Mouse (Mus musculus) kidney, postnatal 10 days (tissue): ENCODE data around the gene Epn1.
"Not testable (repeated sequence)": the region's sequence is repeated elsewhere in the genome, so short reads cannot be mapped to it uniquely, and the experiment has no call there.

Experiments
- DNase-seq: peaks from one replicate; pipeline ENCODE4 v3.0.0; 2021; ENCODE audit warnings: mixed read lengths

Gene Epn1

GRCm38 (mm10) chr7:5059421-5059820, 20.6 kb upstream of the Epn1 start:
- no peak for DNase-seq

- DNase-seq: peak; percentile 90
Observed at GRCm38 (mm10) chr7:5060239-5060731, 19.8 kb upstream of the Epn1 start.

DNA sequence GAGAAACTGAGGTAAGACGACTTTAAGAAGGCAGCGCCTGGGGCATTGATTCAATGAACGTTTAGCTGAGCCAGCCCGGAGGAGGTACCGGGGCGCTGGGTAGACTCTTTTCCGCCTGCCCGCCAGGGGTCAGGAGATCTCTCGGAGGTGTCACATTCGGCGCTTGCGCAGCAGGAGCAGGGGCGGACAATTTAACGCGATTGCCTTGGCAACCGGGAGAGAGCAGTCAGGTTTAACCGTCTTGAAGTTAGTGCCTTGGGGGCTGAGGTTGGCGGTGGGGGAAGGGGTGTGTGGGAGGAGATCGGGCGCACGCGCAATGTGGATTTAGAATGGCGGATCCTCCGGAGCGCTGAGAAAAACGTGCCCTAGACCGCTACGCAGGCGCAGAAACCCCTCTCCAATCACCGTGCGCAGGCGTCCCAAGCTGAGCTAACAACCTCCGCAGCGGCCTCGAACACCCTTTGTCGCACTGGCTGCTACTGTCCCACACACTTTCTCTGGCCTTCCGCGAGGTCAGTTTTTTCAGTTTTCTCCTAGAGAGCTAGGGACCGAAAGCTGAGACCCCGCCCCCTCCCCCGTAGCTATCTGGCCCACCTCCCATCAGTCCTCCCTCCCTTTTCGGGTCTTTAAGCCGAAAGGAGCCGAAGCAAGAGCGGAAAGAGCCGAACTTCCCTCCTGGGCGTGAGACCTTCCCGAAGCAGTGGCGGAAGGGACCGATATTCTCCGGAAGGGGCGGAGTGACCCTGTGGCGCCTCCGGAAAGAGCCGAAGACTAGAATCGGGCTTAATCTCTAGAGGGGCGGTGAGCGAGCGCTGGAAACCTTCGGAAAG, 18.9 kb upstream of the Epn1 start:
- peak; percentile 99 for DNase-seq

DNA sequence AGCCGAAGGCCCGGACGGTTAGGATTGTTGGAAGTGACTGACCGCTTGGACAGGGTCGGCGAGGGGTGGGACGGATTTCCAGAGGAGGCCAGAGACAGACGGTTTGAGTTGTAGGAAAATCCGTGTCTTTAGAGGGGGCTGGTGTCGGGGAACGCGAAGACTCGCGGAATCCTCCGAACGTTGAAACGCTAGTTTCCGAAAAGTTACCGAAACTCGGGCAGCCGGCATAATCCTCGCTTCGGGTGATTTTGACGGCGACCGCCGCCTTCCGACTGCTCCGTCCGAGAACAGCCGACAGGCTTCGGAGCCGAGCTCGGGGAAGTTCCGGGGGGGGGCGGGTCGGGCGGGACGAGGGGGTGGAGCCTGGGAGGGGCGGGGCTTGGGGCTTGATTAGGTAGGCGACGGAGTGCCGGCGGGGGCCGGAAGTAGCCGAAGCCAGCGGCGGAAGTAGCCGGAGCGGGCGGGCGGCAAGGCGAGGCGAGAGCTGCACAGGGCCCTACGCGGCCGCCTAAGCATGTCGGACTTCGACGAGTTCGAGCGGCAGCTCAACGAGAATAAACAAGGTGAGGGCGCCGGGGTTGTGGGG, 18.2 kb upstream of the Epn1 start, which contains the start of gene U2af2:
U2af2 (plus strand) TSS at position 370 of the 586 bp plus-strand sequence.
- DNase-seq: peak; percentile 98

DNA sequence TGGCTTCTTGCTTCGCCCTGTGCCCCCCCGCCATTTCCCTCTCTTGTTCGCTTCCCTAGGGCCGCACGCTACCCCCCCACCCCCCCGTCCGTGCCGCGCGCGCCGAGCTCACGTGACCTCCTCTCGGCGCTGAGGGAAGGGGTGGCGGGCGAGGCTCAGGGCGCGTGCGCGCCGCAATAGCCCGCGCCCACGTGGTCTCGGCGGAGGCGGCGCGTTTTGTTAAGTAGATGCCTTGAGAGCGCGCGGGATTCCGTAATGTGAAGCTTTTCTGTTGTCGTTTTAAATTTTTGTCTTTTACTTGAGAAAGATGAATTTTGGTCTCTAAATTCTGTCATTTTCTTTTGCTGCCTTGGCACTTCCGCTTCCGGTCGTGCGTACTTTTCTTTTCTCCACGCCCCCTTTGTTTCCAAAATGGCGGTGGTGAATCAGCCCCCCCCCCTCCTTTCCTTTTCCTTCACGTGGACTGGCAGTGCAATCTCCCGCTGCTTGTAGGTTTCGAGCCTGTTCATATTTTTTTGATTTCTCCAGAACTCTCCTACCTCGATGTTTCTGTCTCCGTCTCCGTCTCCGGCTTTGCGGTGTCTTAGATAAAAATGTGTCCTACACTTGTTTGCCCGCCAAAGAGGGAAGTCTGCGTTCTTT, 17.6 kb upstream of the Epn1 start:
- DNase-seq: peak; percentile 83

GRCm38 (mm10) chr7:5064886-5065285, 15.1 kb upstream of the Epn1 start:
- no peak for DNase-seq

- DNase-seq: no peak
Observed at GRCm38 (mm10) chr7:5073586-5073985, 6.4 kb upstream of the Epn1 start.

DNA sequence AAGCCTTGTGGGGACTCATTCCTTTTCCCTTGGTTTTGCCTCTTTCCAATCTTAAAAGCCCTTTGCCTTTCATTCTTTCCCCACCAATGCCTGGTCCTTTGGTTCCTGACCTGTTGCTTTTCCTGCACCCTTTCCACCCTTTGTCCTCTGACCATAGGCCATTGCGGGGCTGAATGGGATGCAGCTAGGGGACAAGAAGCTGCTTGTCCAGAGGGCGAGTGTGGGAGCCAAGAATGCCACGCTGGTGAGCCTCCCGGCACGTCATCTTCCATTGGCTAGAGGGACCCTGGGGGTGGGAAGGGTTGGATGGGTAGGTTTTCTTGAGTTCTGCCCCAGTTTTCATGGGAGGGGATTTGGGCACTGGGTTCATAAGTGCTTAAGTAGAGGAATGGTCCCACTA, 5.1 kb upstream of the Epn1 start:
- DNase-seq: no peak

DNA sequence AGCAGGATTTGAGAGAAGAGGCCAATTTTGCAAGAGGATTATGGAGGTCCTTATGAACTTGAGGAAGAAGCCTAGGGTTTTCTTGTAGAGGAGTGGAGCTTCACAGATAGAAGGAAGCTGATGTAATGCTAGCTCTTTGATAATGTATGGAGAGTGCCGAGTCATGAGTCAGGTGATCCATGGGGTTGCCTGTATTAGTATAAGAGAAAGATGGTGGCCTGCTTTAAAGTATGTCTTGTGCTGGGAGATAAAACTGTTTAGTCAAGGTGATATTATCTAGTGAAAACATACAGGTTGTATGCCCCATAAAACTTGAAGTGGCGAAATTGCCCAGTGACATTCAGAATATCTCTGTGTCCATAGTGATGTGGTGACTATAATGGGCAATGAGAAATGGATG, 3.1 kb upstream of the Epn1 start:
- no peak for DNase-seq

DNA sequence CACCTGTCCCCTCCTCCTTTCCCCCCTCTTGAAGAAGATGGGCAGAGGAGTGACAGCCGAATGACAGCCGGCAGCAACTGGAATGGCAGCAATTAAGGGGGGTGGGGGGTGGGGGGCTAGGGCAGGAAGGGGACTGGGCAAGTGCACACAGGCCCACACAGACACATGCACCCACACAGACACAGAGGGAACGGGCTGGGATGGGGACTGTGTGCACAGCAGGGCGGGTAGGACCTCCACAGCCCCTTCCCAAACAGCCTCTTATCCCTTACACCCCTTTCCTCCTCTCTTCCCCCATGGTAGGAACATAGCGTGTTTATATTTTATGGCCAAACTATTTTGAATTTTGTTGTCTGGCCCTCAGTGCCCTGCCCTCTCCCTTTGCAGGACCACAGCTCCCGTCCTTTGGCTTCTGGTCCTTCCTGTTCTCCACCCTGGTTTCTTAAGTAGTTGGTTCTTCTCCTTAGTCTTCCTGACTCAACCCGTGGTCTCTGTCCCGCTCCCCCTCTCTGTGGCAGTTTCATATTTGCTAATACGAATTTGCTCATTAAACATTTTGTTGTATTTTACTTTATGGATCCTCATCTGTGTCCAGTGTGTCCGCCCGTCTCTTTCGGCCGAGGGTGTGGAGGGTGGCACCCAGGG, 548 bp upstream of the Epn1 start:
- DNase-seq: not testable (repeated sequence)

DNA sequence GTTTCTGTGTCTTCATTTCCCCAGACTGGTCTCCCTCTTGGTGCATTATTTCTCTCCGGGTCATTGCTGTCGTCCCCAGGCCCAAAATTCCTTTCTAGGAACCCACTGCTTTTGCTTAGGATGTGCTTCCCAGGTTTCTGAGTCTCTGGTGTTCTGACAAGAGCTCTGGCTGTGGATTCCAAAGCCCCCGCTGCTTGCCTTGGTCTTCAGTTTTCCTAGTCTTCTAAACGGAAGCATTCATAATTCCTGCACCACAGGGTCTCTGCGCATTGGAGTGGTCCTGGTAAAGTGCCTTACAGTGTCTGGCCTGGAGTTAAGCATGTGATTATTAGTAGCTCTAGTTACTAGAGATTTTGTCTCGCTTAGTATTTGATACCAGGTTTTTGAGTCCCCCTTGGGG, 780 bp downstream of the Epn1 start:
- DNase-seq: no peak

DNA sequence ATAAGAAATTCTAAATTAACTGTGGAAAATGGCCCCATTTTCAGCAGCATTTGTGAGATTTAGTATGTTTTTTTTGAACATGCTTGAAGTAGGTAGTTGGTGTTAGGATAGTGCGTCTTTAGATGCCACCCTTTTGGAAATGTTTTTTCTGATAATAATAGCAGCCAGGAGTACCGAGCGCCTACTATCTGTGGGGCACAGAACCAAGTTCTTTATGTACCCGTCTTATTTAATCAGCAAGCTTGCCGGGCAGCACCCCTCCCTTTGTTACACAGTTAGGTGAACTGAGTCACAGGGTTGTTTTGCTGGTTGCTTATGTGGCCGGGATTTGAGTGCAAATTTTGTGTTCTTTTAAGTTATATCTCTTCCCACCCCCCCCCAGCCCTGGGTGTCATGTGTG, 1.2 kb downstream of the Epn1 start:
- no peak for DNase-seq

- no peak for DNase-seq
Observed at GRCm38 (mm10) chr7:5081939-5082338, 1.9 kb downstream of the Epn1 start.

GRCm38 (mm10) chr7:5083325-5084105, 3.5 kb downstream of the Epn1 start:
- DNase-seq: no peak

GRCm38 (mm10) chr7:5085512-5085911, 5.5 kb downstream of the Epn1 start:
- DNase-seq: no peak

- no peak for DNase-seq
Observed at GRCm38 (mm10) chr7:5086921-5087440, 6.9 kb downstream of the Epn1 start.

DNA sequence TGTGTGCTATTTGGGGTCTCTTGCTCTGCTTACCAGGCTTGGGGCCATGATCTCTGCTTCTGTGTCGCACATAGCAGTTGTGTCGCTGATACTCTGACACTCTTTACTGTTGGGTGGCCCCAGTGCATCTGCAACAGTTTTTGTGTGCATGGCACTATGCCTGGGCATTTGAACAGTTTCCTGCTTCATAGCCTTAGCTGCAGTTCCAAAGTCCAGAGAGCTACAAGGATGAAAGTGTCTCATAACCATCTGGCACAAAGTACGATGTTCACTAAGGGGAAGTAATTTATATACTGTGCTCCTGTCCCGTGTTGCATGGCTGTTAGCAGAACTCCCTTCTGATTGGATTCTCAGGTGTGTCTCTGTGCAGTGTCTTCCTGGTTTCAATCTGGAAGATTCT, 7.9 kb downstream of the Epn1 start:
- DNase-seq: no peak

DNA sequence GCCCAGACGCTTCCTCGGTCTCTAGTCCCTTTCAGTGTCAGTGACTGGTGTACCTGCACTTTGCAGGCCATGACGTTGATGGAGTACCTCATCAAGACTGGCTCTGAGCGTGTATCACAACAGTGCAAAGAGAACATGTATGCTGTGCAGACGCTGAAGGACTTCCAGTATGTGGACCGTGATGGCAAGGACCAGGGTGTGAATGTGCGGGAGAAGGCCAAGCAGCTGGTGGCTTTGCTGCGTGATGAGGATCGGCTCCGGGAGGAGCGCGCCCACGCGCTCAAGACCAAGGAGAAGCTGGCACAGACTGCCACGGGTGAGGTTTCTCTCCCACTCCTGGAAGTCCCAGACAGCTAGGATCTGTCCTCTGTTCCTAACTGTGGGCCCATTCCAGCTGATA, 9.8 kb downstream of the Epn1 start:
- DNase-seq: no peak

DNA sequence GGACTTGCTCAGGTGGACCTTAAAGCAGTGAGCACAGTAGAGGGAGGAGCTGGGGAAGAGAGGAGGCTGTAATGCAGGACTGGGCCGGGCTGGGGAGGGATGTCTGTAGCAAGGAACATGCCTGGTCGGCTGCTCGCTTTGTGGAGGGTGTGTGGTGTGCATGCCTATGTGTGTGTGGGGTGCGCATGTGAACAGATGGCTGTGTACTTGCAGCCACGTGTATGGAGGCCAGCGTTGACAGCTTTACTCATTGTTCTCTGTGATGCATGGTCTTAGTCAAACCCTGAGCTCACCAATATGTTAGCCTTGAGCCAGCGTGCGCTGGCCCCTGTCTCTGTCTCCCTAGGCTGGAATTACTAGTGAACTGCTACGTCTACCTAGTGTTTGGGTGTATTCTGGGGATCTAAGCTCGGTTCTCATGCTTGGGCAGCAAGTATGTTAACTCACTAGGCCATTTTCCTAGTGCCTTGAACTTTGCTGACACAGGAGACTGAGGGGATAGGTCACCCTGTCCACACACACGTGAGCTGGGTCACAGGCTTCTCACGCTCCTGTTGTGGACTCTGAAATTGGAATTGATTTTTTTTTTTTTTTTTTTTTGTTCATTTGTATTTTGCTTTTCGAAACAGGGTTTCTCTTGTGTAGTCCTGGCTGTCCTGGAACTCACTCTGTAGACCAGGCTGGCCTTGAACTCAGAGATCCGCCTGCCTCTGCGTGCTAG, 11.1 kb downstream of the Epn1 start:
- no peak for DNase-seq

DNA sequence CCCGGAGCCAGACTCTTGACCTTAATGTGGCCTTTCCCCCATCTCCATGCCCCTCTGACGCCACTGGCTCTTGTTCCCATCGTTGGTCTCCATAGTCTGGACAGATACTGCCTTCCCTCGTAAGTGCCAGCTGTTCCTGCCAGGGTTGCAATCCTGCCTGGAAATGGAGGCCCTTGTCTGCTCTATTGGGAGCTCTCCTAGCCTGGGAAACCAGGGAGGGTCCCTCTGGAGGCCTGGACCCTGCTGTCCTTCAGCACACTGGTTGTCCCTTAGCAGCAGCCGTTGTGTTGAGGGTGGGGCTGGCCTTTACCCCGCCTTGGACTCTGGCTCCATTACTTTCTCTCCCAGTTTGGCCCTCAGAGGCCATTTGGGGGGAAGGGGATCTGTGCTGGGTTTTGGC, 12.3 kb downstream of the Epn1 start:
- no peak for DNase-seq

- DNase-seq: peak; percentile 66
Observed at GRCm38 (mm10) chr7:5092831-5093510, 12.9 kb downstream of the Epn1 start.
